Mouse (Mus musculus) erythroblast, embryonic 14.5 days (primary cell): ENCODE data around the gene Vdac1.

Source experiments
- GATA1 ChIP-seq: IDR thresholded peaks from 2 replicates; pipeline ENCODE4 v1.6.1; 2012; ENCODE audit warnings: low read length, inconsistent platforms, mixed read lengths
- TAL1 ChIP-seq: IDR thresholded peaks from 3 replicates; pipeline ENCODE4 v1.6.1; 2012; ENCODE audit warnings: low read length, inconsistent platforms, mixed read lengths

DNA sequence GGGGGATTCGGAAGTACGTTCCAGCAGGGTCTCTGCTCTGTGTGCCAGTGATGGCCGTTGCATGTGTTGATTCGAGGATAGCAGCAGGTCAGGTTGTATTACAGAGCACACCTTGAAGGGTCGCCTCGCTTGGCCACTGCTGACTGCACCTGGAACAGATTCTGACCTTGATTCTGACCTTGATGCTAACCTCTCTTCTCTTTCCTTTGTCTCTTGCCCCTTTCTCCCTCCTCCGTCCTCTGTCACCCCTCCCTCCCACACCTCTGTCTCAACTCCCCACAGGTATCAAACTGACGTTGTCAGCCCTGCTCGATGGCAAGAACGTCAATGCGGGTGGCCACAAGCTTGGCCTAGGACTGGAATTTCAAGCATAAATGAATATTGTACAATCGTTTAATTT, 27.5 kb downstream of the Vdac1 start:
- no peak for TF ChIP-seq GATA1
- TF ChIP-seq TAL1, result no peak
